Mouse (Mus musculus) adrenal gland, postnatal 14 days (tissue): ENCODE results near the gene Pom121l2. TPM values are rescaled to one million over a fixed set of nuclear protein-coding genes. Genes with fewer than 3 reads are reported as not detected.

Experiments
- DNase-seq: peaks from one replicate; pipeline ENCODE4 v3.0.0; 2021; ENCODE audit warnings: mixed read lengths
- total RNA-seq: library from RNA; stranded (reverse); gene quantifications from 2 replicates; pipeline ENCODE4 v1.2.3, GENCODE M21; 2021

Gene Pom121l2
- total RNA-seq, 1 experiment from 2014 or later, result not detected

- DNase-seq, result peak; percentile 37
Observed at GRCm38 (mm10) chr13:21993957-21994738, 13.2 kb downstream of the Pom121l2 start.

DNA sequence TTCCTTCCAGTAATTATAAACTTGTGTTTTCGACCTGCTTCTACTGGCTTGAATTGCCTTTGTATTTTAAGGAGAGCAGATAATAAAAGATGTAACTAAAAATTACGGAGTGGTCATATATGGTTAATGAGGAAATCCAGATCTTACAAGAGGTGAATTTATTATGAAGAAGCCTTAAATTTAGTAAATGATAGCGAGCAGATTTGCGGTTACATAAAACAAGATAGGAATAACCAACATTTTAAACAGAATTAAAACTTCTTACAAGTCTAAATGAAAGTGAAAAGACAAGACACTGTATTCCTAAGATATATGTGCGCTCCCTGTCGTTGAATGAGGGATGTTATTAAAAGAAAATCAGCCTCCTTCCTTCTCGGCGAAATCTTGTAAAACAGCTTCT is 13.9 kb downstream of the Pom121l2 start:
- no peak for DNase-seq

DNA sequence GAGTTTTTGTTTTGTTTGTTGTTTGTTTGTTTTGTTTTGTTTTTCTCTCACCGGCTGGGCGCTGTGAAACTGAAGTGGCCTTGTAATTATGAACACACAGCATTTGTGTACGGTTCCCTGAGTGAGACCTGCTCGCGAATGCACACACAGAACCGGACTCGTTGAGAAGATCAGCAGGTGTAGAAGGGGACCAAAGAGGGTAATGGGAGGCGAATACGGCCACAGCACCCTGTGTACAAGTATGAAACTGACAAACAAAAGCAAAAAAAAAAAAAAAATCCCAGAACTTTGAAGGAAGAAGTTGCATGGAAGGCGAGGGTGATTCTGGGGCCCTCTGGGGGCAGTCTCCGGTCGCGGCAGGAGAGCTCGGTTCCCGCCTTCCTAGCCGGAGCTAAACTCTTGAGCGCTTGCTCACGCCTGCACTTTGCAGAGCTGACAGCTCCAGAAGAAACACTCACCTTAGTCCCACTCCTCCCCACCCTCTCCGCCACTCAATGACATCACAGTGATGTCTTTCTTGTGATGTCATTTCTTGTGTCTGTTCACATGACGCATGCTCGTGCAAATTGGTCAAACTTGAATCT is 14.4 kb downstream of the Pom121l2 start:
- peak; percentile 49 for DNase-seq

DNA sequence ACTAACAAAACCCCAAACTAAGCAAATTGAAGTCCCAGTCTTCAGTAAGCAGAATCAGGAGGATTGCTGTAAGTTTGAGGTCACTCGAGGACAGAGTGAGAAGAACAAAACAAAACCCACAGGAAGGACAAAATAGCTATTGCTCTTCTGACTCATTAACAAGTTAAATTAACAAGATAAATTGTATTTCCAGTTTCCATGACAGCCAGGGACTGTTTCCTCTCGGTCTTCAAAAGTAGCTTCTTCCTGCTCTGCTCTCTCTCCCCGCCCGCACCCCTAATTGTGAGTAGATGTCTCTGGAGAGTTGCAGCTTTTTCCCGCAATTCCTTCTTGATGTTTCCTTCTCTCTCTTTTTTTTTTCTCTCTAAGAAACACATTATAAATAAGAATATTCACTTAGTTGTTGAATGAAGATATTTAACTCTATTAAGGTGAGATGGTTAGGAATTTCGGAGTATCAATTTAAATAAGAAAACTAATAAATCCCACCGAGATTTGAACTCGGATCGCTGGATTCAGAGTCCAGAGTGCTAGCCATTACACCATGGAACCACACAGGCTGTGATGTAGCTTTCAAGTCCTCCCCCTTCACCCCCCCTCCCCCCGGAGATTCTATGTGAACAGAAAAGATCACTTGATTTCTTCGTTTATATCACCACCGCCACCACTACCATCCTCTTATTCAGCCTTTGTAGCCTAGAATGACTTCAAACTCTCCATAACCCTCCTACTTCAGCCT is 15.3 kb downstream of the Pom121l2 start:
- no peak for DNase-seq

DNA sequence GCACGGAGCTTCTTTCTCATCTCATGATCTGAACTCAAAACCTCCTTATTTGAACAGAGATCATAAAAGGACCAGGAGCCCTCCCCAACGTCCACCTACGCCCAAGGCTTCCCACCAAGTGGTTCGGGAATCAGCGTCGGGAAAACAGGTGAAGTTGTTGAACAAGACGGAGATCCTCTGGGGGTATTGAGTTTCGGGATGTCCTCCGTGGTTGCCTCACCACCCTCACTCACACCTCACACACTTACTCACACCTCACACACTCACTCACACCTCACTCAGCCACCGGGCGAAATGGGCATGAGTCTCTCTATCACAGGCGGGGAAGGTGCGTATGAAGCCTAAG is 15.8 kb downstream of the Pom121l2 start:
- no peak for DNase-seq

GRCm38 (mm10) chr13:21997201-21997820 is 16.3 kb downstream of the Pom121l2 start:
- no peak for DNase-seq

DNA sequence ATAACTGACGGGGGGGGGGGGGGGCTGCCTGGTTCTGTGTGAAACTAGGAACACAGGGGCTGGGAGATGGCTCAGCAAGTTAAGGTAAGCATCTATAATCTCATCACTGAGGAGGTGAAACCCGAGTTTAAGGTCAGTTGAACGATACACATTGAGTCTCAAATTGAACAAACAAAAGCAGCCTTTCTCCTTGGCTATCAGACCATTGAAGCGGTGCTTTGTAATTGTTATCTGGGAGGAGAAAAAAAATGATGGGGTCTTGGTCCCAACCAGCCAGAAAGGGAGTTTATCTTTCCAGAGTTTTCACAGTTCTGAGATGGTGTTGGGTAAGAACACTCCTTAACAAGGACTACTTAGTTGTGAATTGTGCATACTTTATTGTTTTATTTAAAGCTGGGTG is 16.8 kb downstream of the Pom121l2 start:
- DNase-seq, result no peak

GRCm38 (mm10) chr13:21998412-21998811 is 17.4 kb downstream of the Pom121l2 start:
- no peak for DNase-seq

- DNase-seq, result no peak
Observed at GRCm38 (mm10) chr13:21999147-21999546, 18.2 kb downstream of the Pom121l2 start.

GRCm38 (mm10) chr13:22001346-22001745 is 20.4 kb downstream of the Pom121l2 start:
- DNase-seq, result no peak

DNA sequence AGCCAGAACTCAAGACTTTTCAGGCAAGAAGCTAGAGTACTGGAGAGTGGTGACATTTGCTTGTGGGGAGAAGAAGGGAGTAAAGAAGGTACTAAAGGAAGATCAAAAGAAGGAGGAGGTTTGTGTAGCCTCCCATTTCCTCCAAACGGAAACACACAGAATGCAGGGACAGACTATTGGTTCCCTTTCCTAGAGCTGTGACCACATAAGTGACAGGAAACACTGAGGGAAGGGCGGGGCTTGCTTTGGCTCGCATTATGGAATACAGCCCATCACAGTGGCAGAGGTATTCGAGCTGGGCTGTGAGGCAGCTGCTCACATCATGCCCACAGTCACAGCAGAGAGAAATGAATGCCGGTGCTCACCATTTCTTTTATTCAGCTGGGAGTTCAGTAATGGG is 20.8 kb downstream of the Pom121l2 start:
- DNase-seq, result no peak

DNA sequence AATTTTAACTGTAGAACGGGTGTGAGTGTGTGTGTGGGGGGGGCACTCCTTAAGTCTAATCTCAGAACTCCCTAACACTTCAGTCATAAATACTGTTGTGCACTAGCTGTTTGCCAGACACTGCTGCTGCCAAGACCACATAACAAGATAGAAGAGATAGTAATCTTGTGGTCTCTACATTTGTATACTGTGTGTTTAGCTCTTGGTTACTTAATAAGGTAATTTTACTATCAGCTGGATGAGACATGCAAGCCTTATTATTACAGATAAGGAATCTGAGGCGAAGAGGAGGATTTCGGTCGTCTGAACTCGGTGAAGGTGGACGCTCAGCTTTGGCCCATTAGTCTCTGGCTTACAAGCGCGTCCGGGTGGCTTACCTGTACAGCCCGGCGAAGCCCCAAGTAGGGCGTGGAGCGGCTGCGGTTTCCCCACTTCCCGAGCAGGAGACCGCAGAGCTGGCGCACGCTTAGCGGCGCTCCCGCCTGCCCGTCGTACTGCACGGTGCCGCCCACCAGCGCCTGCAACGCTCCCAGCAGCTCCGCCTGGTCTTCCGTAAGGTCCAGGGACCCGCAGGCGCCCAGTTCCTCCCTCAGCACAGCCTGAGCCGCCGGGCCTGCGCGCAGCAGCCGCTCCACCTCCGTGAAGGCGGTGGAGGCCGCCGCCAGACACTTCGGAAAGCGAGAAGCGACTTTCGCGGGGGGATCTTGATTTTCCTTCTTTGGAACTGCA is 24.8 kb downstream of the Pom121l2 start:
- peak; percentile 48 for DNase-seq

- peak; percentile 64 for DNase-seq
Observed at GRCm38 (mm10) chr13:22006334-22007120, 25.5 kb downstream of the Pom121l2 start.

DNA sequence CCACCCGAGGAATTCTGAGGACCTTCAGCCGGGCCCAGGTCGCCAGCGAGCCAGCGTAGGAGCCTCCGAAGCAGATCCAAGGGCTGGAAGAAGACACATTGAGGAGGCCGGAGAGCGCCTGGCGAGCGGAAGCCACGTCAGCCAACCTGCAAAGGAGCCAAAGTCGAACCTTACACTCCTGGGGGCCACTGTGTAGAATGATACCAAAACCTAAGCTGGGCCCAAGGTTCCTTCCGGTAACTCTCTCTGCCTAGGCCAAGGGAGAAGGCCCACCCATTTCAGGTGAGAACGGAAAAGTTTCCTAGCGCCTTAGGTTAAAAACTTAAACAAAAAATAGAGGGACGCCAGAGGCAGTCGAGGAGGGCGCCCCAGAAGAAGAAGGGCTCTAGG is 26.1 kb downstream of the Pom121l2 start:
- no peak for DNase-seq

DNA sequence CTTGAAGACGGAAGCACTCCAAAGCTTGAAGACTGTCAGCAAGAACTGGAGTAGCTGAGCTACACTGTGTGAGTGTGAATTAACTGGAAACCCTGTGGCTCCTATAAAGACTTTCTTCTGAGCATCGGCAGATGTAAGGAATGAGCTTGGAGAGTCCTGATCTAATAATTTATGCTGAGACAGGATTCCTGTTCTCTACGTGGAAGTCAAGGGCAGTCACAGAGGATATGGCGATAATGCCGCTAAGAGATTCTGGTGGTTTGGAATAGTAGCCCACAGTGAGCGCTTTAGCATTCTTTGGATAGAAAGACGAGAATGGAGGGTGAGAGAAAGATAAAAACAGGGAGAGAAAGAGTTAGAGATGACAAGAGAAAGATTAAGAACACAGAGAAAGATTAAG is 26.9 kb downstream of the Pom121l2 start:
- no peak for DNase-seq

DNA sequence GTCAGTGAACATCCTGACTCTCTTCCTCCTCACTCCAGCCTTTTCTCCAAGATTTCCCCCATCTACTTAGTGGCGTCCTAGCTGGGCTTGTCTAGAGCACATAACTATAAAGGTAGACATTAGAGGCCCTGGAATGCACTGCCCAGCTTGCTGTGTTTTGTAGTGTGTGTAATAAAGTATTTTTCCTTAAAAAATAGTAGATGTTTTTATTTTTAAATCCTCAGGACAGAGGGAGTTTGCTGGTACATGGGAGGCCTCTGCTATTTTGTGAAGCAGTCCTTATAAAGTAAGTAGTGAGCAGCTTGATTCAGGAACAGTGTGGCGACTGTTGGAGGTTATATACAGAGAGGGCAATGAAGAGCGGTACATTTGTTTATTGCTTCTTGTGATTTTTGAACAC is 27.7 kb downstream of the Pom121l2 start:
- no peak for DNase-seq

DNA sequence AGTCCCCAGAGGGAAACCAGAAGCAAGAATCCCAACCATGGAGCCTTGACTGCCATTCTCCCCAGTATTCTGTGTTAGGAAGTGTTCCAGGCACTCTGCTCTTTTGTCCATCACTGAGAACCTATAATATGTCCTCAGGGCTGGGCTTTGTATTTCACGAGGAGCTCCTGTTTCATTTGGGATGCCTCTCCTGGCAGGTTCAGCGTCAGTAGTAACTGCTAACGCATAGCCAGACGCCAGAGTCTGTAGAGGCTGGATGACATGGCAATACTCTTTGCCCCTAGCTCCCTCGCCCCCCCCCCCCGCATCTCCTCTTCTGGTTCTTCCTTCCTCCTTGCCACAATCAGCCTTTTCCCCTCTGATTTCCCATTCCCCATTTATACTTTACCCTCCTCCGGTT is 28.6 kb downstream of the Pom121l2 start, which contains the start of gene Prss16:
Gene Prss16 (minus strand): TSS at position 101 of the 400 bp plus-strand sequence.
- DNase-seq, result no peak

DNA sequence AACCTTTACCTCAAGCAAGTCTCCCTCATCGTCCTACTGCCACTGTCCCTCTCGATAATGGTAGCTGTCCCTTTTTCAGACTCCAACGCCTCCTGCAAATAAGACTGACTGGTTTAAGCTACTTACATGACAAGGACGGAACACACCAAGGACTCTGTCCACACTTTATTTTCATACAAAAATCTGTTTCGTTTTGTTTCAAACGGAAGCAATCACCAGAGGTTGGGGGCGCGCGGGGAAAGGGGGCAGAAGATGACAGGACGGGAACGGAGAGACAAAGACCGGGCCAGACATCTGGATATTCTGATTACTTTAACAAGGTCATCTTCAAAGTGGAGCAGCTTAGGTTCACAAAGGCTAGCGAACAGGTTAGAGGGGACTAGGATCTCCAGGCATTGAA is 32.7 kb downstream of the Pom121l2 start:
- DNase-seq, result no peak

- no peak for DNase-seq
Observed at GRCm38 (mm10) chr13:22014411-22014845, 33.4 kb downstream of the Pom121l2 start.

DNA sequence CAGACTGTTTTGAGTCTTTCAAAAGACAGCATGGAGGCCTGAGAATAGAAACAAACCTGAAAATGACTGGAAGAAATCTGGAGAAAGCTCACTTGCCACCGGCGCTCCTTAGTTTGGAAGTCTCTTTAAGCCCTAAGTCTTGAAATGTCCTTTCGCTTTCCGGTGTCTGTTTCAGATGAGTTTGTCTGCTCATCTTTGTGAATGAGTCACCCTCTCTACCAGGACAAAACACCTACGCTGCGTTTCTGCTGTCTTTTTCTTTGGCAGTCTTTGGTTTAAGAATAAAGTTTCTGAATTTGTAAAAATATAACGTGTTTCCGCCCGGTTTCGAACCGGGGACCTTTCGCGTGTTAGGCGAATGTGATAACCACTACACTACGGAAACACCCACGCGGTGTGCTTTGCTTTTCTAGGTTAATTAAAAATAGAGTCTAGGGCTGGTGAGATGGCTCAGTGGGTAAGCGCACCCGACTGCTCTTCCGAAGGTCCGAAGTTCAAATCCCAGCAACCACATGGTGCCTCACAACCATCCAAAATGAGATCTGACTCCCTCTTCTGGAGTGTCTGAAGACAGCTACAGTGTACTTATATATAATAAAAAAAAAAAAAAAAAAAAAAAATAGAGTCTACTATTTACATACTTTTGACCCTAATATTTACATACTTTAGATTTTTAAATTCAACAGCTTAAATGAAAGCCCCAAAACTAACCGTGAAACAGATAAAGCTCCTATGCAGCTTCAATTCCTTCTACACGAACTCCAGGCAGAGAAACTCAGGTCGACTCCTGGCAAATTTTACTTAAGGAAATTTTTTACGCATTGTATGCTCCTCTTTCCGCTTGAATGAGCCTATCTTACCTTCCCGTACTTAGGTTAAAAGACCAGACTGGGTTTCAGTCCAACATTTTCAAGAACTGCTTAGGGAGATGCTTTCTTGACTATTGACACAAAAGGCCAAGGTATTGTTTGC is 34.8 kb downstream of the Pom121l2 start:
- DNase-seq, result peak; percentile 80
